28 mouse cellular contexts compared by ENCODE assay signal in the genomic region with DNA sequence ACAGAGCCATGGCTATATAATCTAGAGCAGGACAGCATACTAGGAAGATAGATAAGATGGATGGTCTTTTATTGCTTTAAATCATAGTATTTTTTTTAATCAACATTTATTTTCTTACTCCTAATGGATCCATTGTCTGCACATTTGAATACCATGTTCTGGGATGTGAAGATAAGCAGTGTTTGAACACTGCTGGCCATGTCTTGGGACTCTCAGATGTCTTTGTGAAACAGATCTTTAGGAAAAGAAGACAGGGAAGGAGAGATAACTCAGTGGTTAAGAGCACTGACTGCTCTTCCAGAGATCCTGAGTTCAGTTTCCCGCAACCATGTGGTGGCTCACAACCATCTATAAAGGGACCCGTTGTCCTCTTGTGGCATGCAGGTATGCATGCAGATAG. TPM values are rescaled to one million over a fixed set of nuclear protein-coding genes. Genes with fewer than 3 reads are reported as not detected.
"Had no signal": no experiment of that assay in that cellular context is flagged by ENCODE, and none has a peak within 500 bp of the region (broad histone marks: within the 10 kb centered on the region; RNA-seq: fewer than 3 reads in every experiment).

No protein-coding gene starts in this region.

- H3K9ac ChIP-seq: embryonic facial prominence, embryonic 12.5 days; embryonic facial prominence, embryonic 13.5 days; embryonic facial prominence, embryonic 15.5 days; forebrain, embryonic 12.5 days; forebrain, embryonic 13.5 days; forebrain, embryonic 15.5 days; forebrain, postnatal 0 days had no signal

- DNase-seq: cerebellum, adult 18-20 months; cerebellum, adult 2 months; cerebellum, adult 8-10 months; cerebellum, adult 9-10 months; cerebellum, adult 9-11 months; cerebellum, postnatal 10 days; cerebellum, postnatal 14 days; cerebellum, postnatal 25 days; cerebellum, postnatal 36 days; embryo, embryonic 11 days; forebrain, postnatal 0 days; gastrocnemius, adult 2 months; gastrocnemius, postnatal 10 days; gastrocnemius, postnatal 14 days; gastrocnemius, postnatal 25 days; gastrocnemius, postnatal 36 days; heart, adult 11 months had no signal

- H3K27ac ChIP-seq: embryonic facial prominence, embryonic 10.5 days; embryonic facial prominence, embryonic 12.5 days; embryonic facial prominence, embryonic 13.5 days; embryonic facial prominence, embryonic 15.5 days; forebrain, embryonic 10.5 days; forebrain, embryonic 12.5 days; forebrain, embryonic 13.5 days; forebrain, embryonic 15.5 days; gastrocnemius, adult 2 months had no signal

- H3K4me3 ChIP-seq: embryonic facial prominence, embryonic 10.5 days; embryonic facial prominence, embryonic 12.5 days; embryonic facial prominence, embryonic 13.5 days; embryonic facial prominence, embryonic 15.5 days; erythroblast, embryonic 14.5 days; forebrain, embryonic 10.5 days; forebrain, embryonic 12.5 days; forebrain, embryonic 13.5 days; forebrain, embryonic 15.5 days; gastrocnemius, adult 2 months had no signal

- H3K27me3 ChIP-seq: embryonic facial prominence, embryonic 12.5 days; embryonic facial prominence, embryonic 13.5 days; embryonic facial prominence, embryonic 15.5 days; forebrain, embryonic 12.5 days; forebrain, embryonic 13.5 days; forebrain, embryonic 15.5 days had no signal

- H3K36me3 ChIP-seq: embryonic facial prominence, embryonic 10.5 days; embryonic facial prominence, embryonic 12.5 days; embryonic facial prominence, embryonic 13.5 days; embryonic facial prominence, embryonic 15.5 days; forebrain, embryonic 10.5 days; forebrain, embryonic 12.5 days; forebrain, embryonic 15.5 days had no signal

- H3K9me3 ChIP-seq: embryonic facial prominence, embryonic 10.5 days; embryonic facial prominence, embryonic 12.5 days; embryonic facial prominence, embryonic 13.5 days; embryonic facial prominence, embryonic 15.5 days; forebrain, embryonic 10.5 days; forebrain, embryonic 12.5 days; forebrain, embryonic 13.5 days; forebrain, embryonic 15.5 days had no signal

- ATAC-seq: forebrain, embryonic 13.5 days; forebrain, embryonic 14.5 days; forebrain, embryonic 15.5 days; forebrain, embryonic 16.5 days; forebrain, postnatal 0 days had no signal

- H3K4me1 ChIP-seq: embryonic facial prominence, embryonic 10.5 days; embryonic facial prominence, embryonic 12.5 days; embryonic facial prominence, embryonic 13.5 days; embryonic facial prominence, embryonic 15.5 days; forebrain, embryonic 10.5 days; forebrain, embryonic 12.5 days; forebrain, embryonic 13.5 days; forebrain, embryonic 15.5 days had no signal

- H3K4me2 ChIP-seq: embryonic facial prominence, embryonic 12.5 days; embryonic facial prominence, embryonic 13.5 days; embryonic facial prominence, embryonic 15.5 days; forebrain, embryonic 12.5 days; forebrain, embryonic 13.5 days; forebrain, embryonic 15.5 days had no signal

RNA-seq across cellular contexts. Expression of a gene that starts 10.3 kb away (rescaled TPM):
- polyA plus RNA-seq: erythroblast, embryonic 14.5 days had no signal
